Mouse (Mus musculus): ENCODE data around the gene Prickle1. TPM values are rescaled to one million over a fixed set of nuclear protein-coding genes. Genes with fewer than 3 reads are reported as not detected.

Gene Prickle1
- polyA plus RNA-seq, 1 experiment from 2014 or later, result 20.7 TPM

DNA sequence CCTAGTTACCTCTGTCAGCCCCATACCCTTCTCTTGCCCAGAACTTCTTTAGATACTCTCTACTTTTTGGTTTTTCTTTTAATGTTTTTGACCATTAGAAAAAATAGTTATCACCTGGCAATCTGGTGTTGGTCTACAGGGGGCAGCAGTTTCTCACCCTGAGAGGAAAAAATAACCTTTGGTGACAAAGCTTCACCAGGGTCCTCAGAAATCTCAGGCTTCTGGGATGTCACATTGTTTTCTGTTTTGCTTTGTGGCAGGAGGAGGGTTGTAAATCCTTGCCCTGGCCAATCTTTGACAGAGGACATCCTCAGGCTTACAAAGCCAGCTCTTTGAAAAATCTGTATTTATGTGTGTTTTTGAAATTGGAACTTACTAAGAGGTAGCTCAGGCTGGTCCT lies 139.7 kb downstream of the Prickle1 start:
- Histone ChIP-seq H3K27me3 (replicated peaks; ENCODE audit: control insufficient read depth, insufficient read depth, low read length) (no peaks in the 10 kb centered on the region), H3K9ac (replicated peaks; ENCODE audit: low read depth, low read length) (no peak overlapping the region), H3K36me3 (ENCODE audit: control insufficient read depth, insufficient read depth) (peaks cover 3% of the 10 kb centered on the region)

DNA sequence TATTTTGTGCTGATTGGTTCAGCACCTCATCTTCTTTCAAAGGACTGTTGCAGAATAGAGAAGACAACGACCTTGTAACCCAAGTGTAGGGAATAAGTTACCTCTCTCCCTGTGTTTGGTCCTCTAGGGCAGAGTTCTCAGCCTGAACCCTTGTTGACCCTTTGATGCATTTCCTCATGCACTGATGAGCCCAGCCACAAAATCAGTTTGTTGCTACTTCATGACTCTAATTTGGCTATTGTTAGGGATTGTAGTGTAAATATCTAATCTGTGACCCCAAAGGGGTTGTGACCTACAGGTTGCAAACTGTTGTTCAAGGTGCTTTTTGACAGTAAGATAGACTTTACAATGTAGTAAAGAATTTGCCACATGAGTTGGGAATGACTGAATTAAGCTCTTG lies 142.4 kb downstream of the Prickle1 start:
- Histone ChIP-seq H3K27me3 (replicated peaks; ENCODE audit: control insufficient read depth, insufficient read depth, low read length) (no peaks in the 10 kb centered on the region), H3K27ac (ENCODE audit: low read length) (no peak overlapping the region), H3K9ac (replicated peaks; ENCODE audit: low read depth, low read length) (no peak overlapping the region), H3K4me1 (replicated peaks; ENCODE audit: control insufficient read depth, insufficient read depth, low read length) (no peaks in the 10 kb centered on the region), H3K4me2 (ENCODE audit: low read length) (no peak overlapping the region), H3K36me3 (ENCODE audit: control insufficient read depth, insufficient read depth) (peaks cover 3% of the 10 kb centered on the region), H3K9me3 (ENCODE audit: control insufficient read depth, low read length) (no peaks in the 10 kb centered on the region), H3K4me3 (replicated peaks; ENCODE audit: low read length) (no peak overlapping the region)
- no peak for ATAC-seq
- 74% methylated on average over 1 of the region's 1 CpGs for WGBS

More for the DNA sequence above, 139.7 kb downstream of the Prickle1 start:
- H3K4me1 ChIP-seq (replicated peaks; ENCODE audit: control insufficient read depth, insufficient read depth, low read length), result no peaks in the 10 kb centered on the region
- no peak for ATAC-seq
- H3K27ac ChIP-seq (ENCODE audit: low read length), result no peak overlapping the region
- H3K9me3 ChIP-seq (ENCODE audit: control insufficient read depth, low read length), result no peaks in the 10 kb centered on the region
- H3K4me3 ChIP-seq (replicated peaks; ENCODE audit: low read length), result no peak overlapping the region
- H3K4me2 ChIP-seq (ENCODE audit: low read length), result no peak overlapping the region

Other genes starting within 250 kb of the Prickle1 start
- gene Zcrb1, start 197.6 kb downstream of the Prickle1 start, polyA plus RNA-seq (2015; fragmentation: Nextera tagmentation; extraction: Ambion mirVana), result 155 and 158 TPM in 2 replicates
- 49.5 and 51.0 TPM in 2 replicates for gene Pphln1, start 197.5 kb downstream of the Prickle1 start, polyA plus RNA-seq (2015; fragmentation: Nextera tagmentation; extraction: Ambion mirVana)